ENCODE assay signal across 7 mouse cellular contexts in the genomic region with DNA sequence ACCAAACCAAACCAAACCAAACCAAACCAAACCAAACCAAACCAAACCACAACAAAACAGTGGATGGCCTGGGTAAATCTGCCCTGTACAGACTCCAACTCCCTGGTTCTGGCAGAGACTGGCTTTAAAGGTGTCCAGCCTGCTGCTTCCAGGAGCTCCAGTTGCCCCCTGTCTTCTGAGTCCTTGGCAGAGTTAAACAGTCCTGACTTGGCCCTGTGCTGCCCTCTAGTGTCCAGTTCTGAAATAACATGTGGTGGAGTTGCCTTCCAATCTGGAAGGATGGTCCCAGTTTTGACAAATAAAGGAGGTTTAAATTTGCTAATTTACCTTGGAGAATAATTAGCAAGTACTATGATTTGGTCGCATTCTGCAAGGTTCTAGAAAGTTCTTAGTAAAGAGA.
DNase-seq lines count a peak whose midpoint lies in the region; ATAC-seq and TF ChIP-seq lines count a peak whose summit lies in the region.

No protein-coding gene starts in this region.

- DNase-seq in T-cell, adult 2 months (ENCODE audit: low spot score), result peak; percentile 64
- peak; percentile 95 to 98 for DNase-seq in cerebellum, postnatal 10 days
- peak; percentile 80 to 85 for DNase-seq in frontal cortex, postnatal 25 days (ENCODE audit: low spot score in 2 of 2)
- DNase-seq in hindbrain, postnatal 0 days (ENCODE audit: low spot score), result peak; percentile 91
- DNase-seq in left cerebral cortex, adult 11 months (ENCODE audit: low spot score), result peak; percentile 66
- DNase-seq in midbrain, embryonic 11.5 days (ENCODE audit: low spot score, missing footprints), result peak; percentile 96
- peak; percentile 64 for DNase-seq in skeletal muscle tissue, adult 2 months (ENCODE audit: low read depth, low spot score)

- H3K4me1 ChIP-seq in hindbrain, postnatal 0 days (ENCODE audit: insufficient read depth, low read length), result peaks cover 8% of the 10 kb centered on the region; the same call in 1 of the 2 replicates
- no peaks in the 10 kb centered on the region for H3K4me1 ChIP-seq in midbrain, embryonic 11.5 days (ENCODE audit: control insufficient read depth, insufficient read depth, low read length)

- no peak overlapping the region for H3K4me3 ChIP-seq in hindbrain, postnatal 0 days (ENCODE audit: low read length)
- no peak overlapping the region for H3K4me3 ChIP-seq in midbrain, embryonic 11.5 days (ENCODE audit: low read depth, low read length)

- 0 out of 2 replicates have a peak overlapping the region, but pooled peaks have one; percentile 27 for H3K27ac ChIP-seq in hindbrain, postnatal 0 days
- no peak overlapping the region for H3K27ac ChIP-seq in midbrain, embryonic 11.5 days (ENCODE audit: low read depth, low read length)

- H3K9ac ChIP-seq in hindbrain, postnatal 0 days (replicated peaks; ENCODE audit: low read length), result no peak overlapping the region
- H3K9ac ChIP-seq in midbrain, embryonic 11.5 days (ENCODE audit: low read length), result no peak overlapping the region

- 0% methylated on average over 1 of the region's 1 CpGs for WGBS in hindbrain, postnatal 0 days
- WGBS in midbrain, embryonic 11.5 days, result 0% methylated on average over 1 of the region's 1 CpGs

- no peaks in the 10 kb centered on the region for H3K27me3 ChIP-seq in hindbrain, postnatal 0 days (ENCODE audit: insufficient read depth, low read length)
- H3K27me3 ChIP-seq in midbrain, embryonic 11.5 days (ENCODE audit: control insufficient read depth, insufficient read depth, low read length), result no peaks in the 10 kb centered on the region

- peak; percentile 78 for ATAC-seq in hindbrain, postnatal 0 days
- ATAC-seq in midbrain, embryonic 11.5 days (ENCODE audit: low FRiP score), result peak; percentile 62; the same call in 1 of the 2 replicates

- H3K9me3 ChIP-seq in hindbrain, postnatal 0 days (ENCODE audit: low read length), result no peaks in the 10 kb centered on the region
- no peaks in the 10 kb centered on the region for H3K9me3 ChIP-seq in midbrain, embryonic 11.5 days (ENCODE audit: control insufficient read depth, low read length)

- H3K4me2 ChIP-seq in hindbrain, postnatal 0 days (ENCODE audit: low read depth, low read length), result no peak overlapping the region
- H3K4me2 ChIP-seq in midbrain, embryonic 11.5 days, result no peak overlapping the region

- peak; percentile 95 for TF ChIP-seq CTCF in hindbrain, postnatal 0 days (IDR thresholded peaks at IDR 0.05; ENCODE audit: low read depth)

- no peaks in the 10 kb centered on the region for H3K36me3 ChIP-seq in hindbrain, postnatal 0 days (ENCODE audit: insufficient read depth, low read length)
- H3K36me3 ChIP-seq in midbrain, embryonic 11.5 days (ENCODE audit: control insufficient read depth, insufficient read depth, low read length), result no peaks in the 10 kb centered on the region
